Mouse (Mus musculus) neural tube, embryonic 14.5 days (tissue): Measurements from ENCODE around the gene Cldn6. TPM values are rescaled to one million over a fixed set of nuclear protein-coding genes. Genes with fewer than 3 reads are reported as not detected.
A peak's percentile ranks its signal among the peaks of the same experiment; 100 is the strongest.

Source experiments
- ATAC-seq: fragments of 200-750 bp; cut with Nextera tagmentation; 2 replicates; pipeline ENCODE4 v1.8.0; 2017; ENCODE audit warnings: low read depth, mild to moderate bottlenecking, moderate TSS enrichment, moderate library complexity
- H3K27ac ChIP-seq: fragments of 300-500 bp; sonication (generic); 2 replicates; pipeline ENCODE4 v1.5.1; 2014; ENCODE audit warnings: low read depth, mild to moderate bottlenecking, control low read depth, low read length, moderate library complexity, mixed read lengths
- H3K27me3 ChIP-seq: fragments of 300-500 bp; sonication (generic); 2 replicates; pipeline ENCODE4 v1.6.1; 2014; ENCODE audit warnings: low read length; ENCODE audit not compliant: control insufficient read depth, insufficient read depth
- H3K36me3 ChIP-seq: fragments of 300-500 bp; sonication (generic); 2 replicates; pipeline ENCODE4 v1.6.1; 2014; ENCODE audit warnings: low read length, mixed read lengths; ENCODE audit not compliant: control insufficient read depth, insufficient read depth
- H3K4me1 ChIP-seq: fragments of 300-500 bp; sonication (generic); 2 replicates; pipeline ENCODE4 v1.6.1; 2014; ENCODE audit warnings: low read length; ENCODE audit not compliant: control insufficient read depth, insufficient read depth
- H3K4me2 ChIP-seq: fragments of 300-500 bp; sonication (generic); 2 replicates; pipeline ENCODE4 v1.6.1; 2014; ENCODE audit warnings: mild to moderate bottlenecking, low read depth, low read length, control low read depth
- H3K4me3 ChIP-seq: fragments of 300-500 bp; sonication (generic); 2 replicates; pipeline ENCODE4 v1.5.1; 2014; ENCODE audit warnings: low read depth, low read length, control low read depth, mixed read lengths
- H3K9ac ChIP-seq: fragments of 300-500 bp; sonication (generic); replicated peaks from 2 replicates; pipeline ENCODE4 v1.6.1; 2014; ENCODE audit warnings: low read depth, mild to moderate bottlenecking, control low read depth, low read length, mixed read lengths
- H3K9me3 ChIP-seq: fragments of 300-500 bp; sonication (generic); 2 replicates; pipeline ENCODE4 v1.6.1; 2016; ENCODE audit warnings: low read length; ENCODE audit not compliant: control insufficient read depth
- WGBS: fragments of 180-500 bp; shearing (Covaris S2); extraction: QIAGEN DNeasy Blood & Tissue Kit; methylation state at CpG from one replicate; pipeline ENCODE4 v1.1.7; 2014; 5-methylcytosine and 5-hydroxymethylcytosine counted together
- polyA plus RNA-seq: library from polyadenylated mRNA; unstranded; fragments of >200 nt; fragmentation: Nextera tagmentation; extraction: Ambion mirVana; gene quantifications from 2 replicates; pipeline ENCODE4 v1.2.1, GENCODE M21; 2014

Cldn6 gene
- polyA plus RNA-seq: not detected in 2 replicates

DNA sequence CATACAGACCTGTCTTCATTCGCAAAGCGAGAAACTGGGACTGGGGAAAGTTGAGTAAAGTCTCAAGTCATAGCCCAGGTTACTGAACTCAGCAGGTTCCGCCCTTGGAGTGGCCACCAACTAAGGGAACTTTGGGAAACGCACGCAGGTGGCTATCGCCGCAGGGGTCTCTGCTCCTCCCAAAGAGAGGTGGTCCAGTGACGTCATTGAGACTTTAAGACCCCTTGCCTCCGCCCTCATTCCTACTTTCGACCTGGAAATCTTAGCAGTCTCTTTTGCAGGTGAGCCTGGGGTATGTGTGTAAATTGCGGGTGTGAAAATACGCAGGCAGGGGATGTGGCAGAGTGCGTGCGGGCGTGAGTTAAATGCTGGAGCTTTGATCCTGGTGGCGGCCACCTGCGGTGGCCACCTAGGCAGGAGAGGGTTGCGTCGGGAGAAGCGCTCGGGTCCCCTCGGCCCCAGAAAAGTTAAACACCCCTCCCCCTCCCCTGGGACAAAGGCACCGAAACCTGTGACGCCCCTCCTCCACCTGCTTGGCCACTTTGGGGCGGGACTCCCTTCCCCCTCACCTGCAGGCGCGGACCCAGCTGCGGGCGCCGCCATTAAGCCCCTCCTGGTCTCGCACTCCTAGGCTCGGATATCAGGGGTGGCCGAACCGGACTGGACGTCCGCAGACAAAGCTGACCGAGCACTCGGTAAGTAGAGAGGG, at the start of gene Cldn6:
Cldn6 (plus strand) TSS at position 123 of the 709 bp plus-strand sequence.
- WGBS: 3% methylated on average over 37 of the region's 38 CpGs
- Histone ChIP-seq H3K4me3 (no peak within 1 kb of the TSS), H3K4me1 (peaks cover 10% of the 10 kb centered on the region; the same call in 1 of the 2 replicates), H3K9ac (no peak within 1 kb of the TSS), H3K36me3 (no peaks in the 10 kb centered on the region), H3K27me3 (peaks cover 36% of the 10 kb centered on the region), H3K27ac (no peak within 1 kb of the TSS), H3K9me3 (no peaks in the 10 kb centered on the region), H3K4me2 (no peak within 1 kb of the TSS)
- ATAC-seq: no peak

DNA sequence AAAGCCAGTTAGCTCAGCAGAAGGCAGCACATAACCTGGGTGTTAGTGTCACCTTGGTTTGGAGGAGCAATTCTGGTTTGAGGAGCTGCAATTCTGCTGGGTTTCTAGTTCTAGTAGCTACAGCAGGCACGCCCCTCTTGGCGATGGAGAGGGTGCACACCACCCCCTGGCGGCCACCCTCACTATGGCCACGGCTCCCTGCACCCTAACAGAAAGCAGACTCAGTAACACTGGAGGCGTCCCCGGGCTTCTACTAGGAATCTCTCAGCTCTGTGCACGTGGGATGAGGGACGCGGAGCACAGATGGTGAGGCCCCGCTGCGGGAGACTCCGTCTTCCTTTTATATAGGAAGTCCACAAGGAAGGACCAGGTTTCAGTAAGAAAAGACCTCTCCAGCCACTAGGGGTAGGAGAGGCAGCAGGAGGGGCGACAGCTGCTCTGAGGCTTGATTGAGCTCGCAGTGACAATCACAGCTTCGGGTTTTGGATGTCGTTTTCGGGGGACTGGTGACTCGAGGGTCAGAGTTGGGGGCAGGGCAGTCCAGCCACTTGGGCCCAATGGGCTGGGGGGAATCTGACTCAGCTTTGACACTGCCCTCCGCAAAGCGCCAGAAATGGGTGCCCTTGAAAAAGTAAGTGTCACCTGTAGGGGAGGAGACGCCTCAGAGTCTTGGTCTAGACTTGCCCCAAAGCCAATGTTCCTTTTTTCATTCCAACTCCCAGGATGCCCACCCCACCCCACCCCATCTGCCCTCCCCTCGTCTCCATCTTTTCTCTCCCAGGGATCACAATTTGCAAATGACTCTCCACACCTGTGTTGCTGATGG, 48.6 kb upstream of the Cldn6 start:
- WGBS: 19% methylated on average over 22 of the region's 22 CpGs
- 0 out of 2 replicates have a peak overlapping the region, but pooled peaks have one; percentile 11 for H3K9ac ChIP-seq

DNA sequence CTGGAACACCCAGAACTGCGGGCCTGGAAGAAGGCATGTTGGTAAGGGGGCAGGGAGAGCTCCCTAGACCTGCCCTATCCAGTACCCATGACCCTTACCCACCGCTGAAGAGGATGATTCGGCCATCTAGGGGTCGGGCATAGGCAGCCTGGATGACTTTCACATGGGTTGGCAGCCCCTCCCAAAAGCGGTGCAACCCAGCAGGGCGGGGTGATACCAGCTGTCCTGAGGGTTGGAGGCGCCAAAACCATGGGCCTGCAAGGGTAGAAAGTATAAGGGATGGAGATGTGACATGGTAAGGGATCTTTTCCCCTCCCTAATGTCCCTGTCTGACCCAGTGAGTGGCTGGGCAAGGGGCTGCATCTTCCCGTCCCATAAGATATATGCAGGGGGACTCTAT, 47.8 kb upstream of the Cldn6 start:
- no peak overlapping the region for H3K4me2 ChIP-seq
- no peak overlapping the region for H3K4me3 ChIP-seq
- no peaks in the 10 kb centered on the region for H3K9me3 ChIP-seq
- H3K4me1 ChIP-seq: 0 out of 2 replicates have a peak, but pooled peaks cover 2% of the 10 kb centered on the region
- WGBS: 90% methylated on average over 8 of the region's 8 CpGs
- no peak for ATAC-seq
- no peak overlapping the region for H3K9ac ChIP-seq
- no peaks in the 10 kb centered on the region for H3K36me3 ChIP-seq
- no peak overlapping the region for H3K27ac ChIP-seq
- H3K27me3 ChIP-seq: no peaks in the 10 kb centered on the region

More for the DNA sequence above, 48.6 kb upstream of the Cldn6 start:
- Histone ChIP-seq H3K27ac (no peak overlapping the region), H3K4me3 (no peak overlapping the region), H3K4me2 (peak overlapping the region; percentile 14; the same call in 1 of the 2 replicates), H3K36me3 (no peaks in the 10 kb centered on the region), H3K4me1 (0 out of 2 replicates have a peak, but pooled peaks cover 2% of the 10 kb centered on the region), H3K9me3 (no peaks in the 10 kb centered on the region), H3K27me3 (no peaks in the 10 kb centered on the region)
- peak; percentile 83 for ATAC-seq

DNA sequence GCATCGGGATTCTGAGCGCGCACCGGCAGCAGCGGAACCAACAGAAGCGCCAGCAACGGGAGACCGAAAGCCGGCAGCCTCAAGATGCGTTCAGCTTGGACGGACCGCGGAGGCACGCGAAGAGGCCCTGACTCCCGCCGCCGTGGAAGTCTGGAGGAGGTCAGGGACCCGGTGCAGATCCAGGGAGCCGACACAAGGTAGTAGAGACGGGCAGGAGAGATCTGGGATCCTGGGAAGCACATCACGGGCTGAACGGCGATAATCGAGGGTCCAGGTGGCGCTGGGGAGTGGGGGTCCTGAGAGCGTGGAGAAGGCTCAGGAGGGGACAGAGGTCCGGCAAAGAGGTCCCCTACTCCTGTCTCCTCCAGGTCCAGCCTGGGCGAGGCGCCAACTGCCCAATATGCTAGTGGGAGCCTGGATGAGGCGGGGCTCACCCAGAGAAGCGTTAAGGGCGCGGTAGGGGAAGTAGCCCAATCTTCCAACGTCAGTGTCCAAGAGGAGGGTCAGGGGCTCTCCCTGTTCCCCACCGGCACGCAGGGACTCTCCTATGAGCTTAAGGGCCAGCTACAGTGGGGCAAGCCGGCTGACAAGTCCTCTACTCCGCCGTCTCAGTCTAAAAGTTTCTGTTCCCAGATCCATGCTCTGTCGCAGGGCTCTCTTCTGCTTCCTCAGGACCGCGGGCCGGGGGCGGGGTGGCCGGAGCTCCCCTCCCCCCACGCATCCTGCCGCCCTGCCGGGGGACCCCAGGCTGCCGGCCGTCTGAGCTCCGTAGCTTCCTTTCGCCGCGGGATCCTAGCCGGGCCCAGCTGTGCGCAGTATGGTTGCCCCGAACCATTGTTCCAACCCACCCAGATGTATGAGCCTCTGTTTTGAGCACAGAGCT, 34.2 kb upstream of the Cldn6 start, which contains the start of gene Mmp25:
Mmp25 (minus strand) TSS at position 665 of the 883 bp plus-strand sequence.
- ATAC-seq: peak; percentile 28; the same call in 1 of the 2 replicates
- peak within 1 kb of the TSS; percentile 28 for H3K9ac ChIP-seq
- H3K27me3 ChIP-seq: peaks cover 15% of the 10 kb centered on the region
- H3K4me3 ChIP-seq: peak within 1 kb of the TSS; percentile 32
- H3K27ac ChIP-seq: no peak within 1 kb of the TSS
- H3K4me2 ChIP-seq: peak within 1 kb of the TSS; percentile 70
- no peaks in the 10 kb centered on the region for H3K9me3 ChIP-seq
- under 1% methylated on average over 58 of the region's 58 CpGs for WGBS
- H3K4me1 ChIP-seq: peaks cover 8% of the 10 kb centered on the region
- no peaks in the 10 kb centered on the region for H3K36me3 ChIP-seq

DNA sequence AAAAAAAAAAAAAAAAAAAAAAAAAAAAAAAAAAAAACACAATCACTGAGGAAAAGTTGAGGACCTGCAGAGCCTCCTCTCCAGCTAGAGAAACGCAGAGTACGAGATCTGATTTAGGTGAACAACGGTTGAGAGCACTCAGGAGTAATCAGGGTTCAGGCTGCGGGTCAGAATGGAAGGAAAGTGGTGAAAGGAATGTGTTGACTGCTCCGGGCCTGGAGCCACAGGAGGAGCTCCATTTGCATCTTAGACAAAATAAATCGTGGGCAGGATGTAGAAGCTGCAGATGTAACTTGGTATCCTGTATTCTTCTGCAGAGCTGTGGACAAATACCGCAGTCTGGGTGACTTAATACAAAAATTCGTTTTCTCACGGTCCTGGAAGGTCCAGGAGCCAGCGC, 33.2 kb upstream of the Cldn6 start:
- no peaks in the 10 kb centered on the region for H3K9me3 ChIP-seq
- no peaks in the 10 kb centered on the region for H3K36me3 ChIP-seq
- H3K4me2 ChIP-seq: no peak overlapping the region
- ATAC-seq: no peak
- H3K4me3 ChIP-seq: no peak overlapping the region
- WGBS: 34% methylated on average over 10 of the region's 10 CpGs
- no peak overlapping the region for H3K9ac ChIP-seq
- peaks cover 15% of the 10 kb centered on the region for H3K27me3 ChIP-seq
- no peak overlapping the region for H3K27ac ChIP-seq
- peaks cover 8% of the 10 kb centered on the region for H3K4me1 ChIP-seq

DNA sequence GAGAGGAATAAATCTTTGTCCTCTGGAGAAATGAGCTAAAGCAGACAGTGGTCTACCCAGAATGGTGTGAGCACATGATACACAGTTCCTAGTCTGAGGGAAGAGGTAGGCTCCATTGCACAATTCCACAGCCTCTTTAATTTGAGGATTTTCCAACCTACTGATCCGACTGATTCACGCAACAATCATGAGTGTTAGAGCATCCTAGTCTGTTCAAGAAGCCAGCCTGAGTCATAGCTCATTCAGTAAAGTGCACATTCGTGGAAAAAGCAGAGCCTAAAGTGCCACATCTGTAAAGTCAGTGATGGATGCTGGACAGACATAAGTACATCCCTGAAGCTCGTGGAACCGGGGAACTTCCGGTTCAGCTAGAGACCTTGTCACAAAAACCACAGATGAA, 27.7 kb upstream of the Cldn6 start:
- WGBS: 84% methylated on average over 6 of the region's 6 CpGs
- no peaks in the 10 kb centered on the region for H3K4me1 ChIP-seq
- no peaks in the 10 kb centered on the region for H3K27me3 ChIP-seq
- no peaks in the 10 kb centered on the region for H3K36me3 ChIP-seq
- no peak overlapping the region for H3K9ac ChIP-seq
- no peak overlapping the region for H3K27ac ChIP-seq
- no peak for ATAC-seq
- no peak overlapping the region for H3K4me3 ChIP-seq
- no peaks in the 10 kb centered on the region for H3K9me3 ChIP-seq
- no peak overlapping the region for H3K4me2 ChIP-seq

DNA sequence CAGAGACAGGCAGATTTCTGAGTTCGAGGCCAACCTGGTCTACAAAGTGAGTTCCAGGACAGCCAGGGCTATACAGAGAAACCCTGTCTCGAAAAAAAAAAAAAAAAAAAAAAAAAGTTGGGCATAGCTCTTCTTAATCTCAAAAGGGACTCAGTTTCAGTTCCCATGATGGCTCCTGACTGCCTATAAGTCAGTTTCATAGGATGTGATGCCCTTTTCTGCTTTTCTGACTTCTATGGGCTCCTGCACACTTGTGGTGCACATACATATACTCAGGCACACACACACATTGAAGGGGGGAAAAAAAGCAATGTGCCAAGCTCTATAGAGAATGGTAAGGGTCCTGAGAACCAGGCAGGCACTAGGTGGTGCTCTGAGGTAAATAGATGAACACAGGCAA, 25.7 kb upstream of the Cldn6 start:
- no peaks in the 10 kb centered on the region for H3K4me1 ChIP-seq
- H3K27me3 ChIP-seq: no peaks in the 10 kb centered on the region
- H3K9me3 ChIP-seq: no peaks in the 10 kb centered on the region
- H3K4me2 ChIP-seq: no peak overlapping the region
- no peak overlapping the region for H3K27ac ChIP-seq
- no peak for ATAC-seq
- no peak overlapping the region for H3K9ac ChIP-seq
- H3K36me3 ChIP-seq: no peaks in the 10 kb centered on the region
- H3K4me3 ChIP-seq: no peak overlapping the region
- WGBS: 89% methylated on average over 1 of the region's 2 CpGs

DNA sequence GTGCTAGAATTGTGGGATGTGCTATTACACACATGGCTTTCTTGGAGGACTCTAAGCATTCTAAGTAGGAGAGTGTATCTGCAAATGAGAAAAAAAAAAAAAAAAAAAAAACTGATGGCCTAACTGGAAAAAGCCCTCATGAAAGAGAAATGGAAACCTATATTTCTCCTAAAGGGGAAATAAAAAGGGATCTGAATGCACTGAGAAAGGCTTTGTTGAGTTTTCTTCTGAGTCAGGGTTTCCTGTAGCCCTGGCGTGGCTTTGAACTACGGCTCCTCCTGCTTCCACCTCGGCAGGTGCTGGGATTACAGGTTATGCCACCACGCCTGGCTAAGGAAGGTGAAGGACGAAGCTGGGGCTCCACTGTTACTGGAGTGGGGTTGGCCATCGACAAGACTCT, 25.0 kb upstream of the Cldn6 start:
- Histone ChIP-seq H3K4me3 (no peak overlapping the region), H3K9me3 (no peaks in the 10 kb centered on the region), H3K4me2 (no peak overlapping the region), H3K27me3 (no peaks in the 10 kb centered on the region), H3K27ac (no peak overlapping the region), H3K9ac (no peak overlapping the region), H3K4me1 (no peaks in the 10 kb centered on the region), H3K36me3 (no peaks in the 10 kb centered on the region)
- ATAC-seq: no peak
- WGBS: 65% methylated on average over 6 of the region's 6 CpGs
